Mouse (Mus musculus) 416B (cell line): Measurements from ENCODE around the gene Gm17467.
"Not testable (repeated sequence)": the region's sequence is repeated elsewhere in the genome, so short reads cannot be mapped to it uniquely, and the experiment has no call there.

Experiments
- DNase-seq: peaks from one replicate; pipeline ENCODE4 v3.0.0; 2011; ENCODE audit warnings: low read depth

The Gm17467 gene

GRCm38 (mm10) chrX:123704691-123705090 lies at the start of gene Gm17467:
Gene Gm17467, minus strand, starts transcription at chrX:123704791.
- not testable (repeated sequence) for DNase-seq
